Mouse (Mus musculus) thymus, postnatal 0 days (tissue): ENCODE measurements around the gene Frat2. TPM values are rescaled to one million over a fixed set of nuclear protein-coding genes. Genes with fewer than 3 reads are reported as not detected.

Experiments
- DNase-seq: peaks from one replicate; pipeline ENCODE4 v3.0.0-alpha.2; 2015; ENCODE audit warnings: low spot score
- polyA plus RNA-seq: library from polyadenylated mRNA; unstranded; fragments of >200 nt; fragmentation: Nextera tagmentation; extraction: Ambion mirVana; gene quantifications from 2 replicates; pipeline ENCODE4 v1.2.1, GENCODE M21; 2015

Frat2 gene
- polyA plus RNA-seq, 1 experiment from 2014 or later, result 16.0 TPM

DNA sequence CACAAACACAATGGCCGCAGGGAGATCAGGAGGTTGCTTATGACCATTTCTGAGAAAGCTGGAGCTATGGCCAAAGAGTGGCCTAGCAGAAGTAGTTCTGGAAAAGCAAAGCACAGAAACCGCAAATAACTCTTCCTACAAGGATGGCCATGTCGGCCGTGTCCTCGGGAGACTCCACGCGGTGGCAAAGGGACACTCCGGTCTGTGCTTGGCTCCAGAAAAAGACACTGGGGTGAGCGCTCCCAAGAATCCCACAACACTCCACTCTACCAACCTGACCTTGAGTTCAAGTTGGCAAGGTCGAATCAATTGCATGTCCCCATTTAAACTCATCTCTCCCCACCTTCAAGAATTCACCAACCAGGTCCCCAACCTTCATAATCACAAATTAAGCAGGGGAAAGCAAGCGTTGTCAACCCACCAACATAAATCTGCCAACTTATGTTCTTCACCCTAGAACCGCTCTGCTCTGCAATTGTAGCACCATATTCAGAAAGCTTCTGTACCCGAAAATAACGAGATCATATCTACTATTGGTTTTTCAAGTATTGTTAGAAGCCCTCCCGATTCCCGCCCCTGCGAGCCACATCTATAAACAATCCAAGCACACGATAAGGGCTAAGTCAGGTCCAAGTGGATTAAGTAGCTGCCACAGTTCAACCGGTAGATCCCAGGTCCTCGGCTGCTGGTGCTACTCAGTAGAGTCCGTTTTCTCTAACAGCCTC lies 1.4 kb downstream of the Frat2 start:
- peak; percentile 13 for DNase-seq

DNA sequence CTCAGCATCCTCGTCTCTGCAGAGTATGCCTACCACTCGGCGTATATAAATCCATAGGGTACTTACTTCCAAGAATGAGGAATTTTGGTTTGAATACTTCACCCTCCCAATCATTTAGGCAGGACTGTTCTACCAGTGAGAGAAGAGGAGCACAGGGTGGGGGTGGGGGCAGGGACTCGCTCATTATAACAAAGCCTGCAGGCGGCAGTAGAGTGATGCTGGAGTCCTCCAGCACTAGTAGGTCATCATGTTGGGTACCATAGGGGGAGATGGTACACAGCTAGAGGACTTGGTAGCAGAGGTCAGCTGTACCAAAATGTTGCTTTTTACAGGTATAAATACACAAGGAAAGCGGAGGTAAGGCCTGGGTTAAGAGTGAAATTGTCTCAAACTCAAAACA lies 3.6 kb downstream of the Frat2 start:
- peak; percentile 54 for DNase-seq

DNA sequence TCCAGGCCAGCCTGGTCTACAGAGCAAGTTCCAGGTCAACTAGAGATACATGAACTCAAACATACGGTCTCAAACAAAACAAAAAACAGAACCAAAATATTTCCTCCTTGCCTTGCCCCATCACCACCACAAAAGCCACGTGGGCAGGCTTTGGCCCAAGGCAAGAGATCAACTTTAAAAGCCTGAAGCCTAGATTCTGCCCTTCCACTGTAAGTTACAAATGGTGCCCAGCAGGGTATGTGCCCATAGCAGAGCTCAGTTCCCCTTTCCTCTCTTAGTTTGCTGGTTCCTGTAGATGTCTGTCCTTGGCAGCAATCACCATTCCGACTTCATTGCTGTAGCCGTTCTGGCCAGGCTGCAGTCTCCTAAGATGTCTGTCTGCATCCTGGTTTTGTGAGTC lies 5.2 kb downstream of the Frat2 start:
- DNase-seq, result no peak

DNA sequence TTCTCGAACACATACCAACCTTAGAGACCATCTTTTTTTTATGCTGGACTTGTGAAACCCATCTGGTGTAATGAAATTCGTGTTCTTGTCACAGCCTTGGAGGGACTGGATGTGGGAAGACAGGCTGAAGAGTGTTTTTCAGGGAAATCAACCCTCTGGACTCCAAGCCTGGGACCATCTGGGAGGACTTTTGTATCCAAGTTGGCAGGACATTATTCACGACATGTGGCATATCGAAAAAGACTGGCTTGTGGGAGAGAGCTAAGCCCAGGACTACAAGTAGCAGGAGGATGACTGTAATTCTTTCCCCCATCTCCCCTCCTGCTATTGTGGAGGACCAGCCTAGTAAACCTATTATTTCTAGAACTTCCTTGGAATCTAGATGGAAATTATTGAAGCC lies 5.7 kb downstream of the Frat2 start:
- DNase-seq, result no peak

DNA sequence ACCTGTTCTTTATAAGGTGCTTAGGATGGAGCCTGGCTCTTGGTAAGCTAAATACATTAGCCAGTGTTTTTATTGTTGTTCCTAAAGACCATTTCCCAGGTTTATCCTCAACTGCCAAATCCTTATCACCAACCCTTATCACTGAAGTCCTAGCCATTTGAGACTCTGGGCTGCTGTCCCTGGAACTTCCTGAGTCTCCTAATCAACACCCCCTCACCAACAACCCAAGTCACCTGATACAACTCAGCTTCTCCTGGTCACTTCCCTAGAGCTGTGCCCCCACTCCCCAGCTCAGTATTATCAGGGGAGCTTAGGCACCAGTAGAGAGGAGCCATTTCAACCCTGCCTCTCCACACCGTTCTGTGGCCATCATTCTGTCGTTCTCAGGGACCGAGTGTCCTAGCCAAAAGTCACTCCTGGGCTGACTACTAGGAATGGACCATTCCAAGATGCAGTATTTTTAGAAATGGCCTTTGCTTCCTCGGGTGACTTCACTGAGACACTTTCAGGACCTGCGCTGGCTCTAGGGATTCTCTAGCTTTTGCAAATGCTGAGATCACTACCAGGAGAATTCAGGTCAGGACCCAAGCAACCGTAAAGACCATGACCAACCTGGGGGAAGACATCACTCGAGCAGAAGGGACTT lies 6.7 kb downstream of the Frat2 start:
- no peak for DNase-seq

DNA sequence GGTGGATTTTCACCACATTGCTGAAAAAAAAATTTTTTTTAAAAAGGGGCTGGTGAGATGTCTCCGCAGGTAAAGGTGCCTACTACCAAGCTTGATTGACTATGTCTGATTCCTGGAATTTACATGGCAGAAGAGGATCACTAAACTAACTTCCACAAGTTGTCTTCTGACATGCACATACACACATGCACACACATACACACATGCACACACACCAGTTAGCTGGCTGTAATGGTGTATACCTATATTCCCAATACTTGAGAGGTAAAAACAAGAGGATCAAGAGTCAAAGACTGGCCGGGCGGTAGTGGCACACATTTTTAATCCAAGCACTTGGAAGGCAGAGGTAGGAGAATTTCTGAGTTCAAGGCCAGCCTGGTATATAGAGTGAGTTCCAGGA lies 8.2 kb downstream of the Frat2 start:
- no peak for DNase-seq

DNA sequence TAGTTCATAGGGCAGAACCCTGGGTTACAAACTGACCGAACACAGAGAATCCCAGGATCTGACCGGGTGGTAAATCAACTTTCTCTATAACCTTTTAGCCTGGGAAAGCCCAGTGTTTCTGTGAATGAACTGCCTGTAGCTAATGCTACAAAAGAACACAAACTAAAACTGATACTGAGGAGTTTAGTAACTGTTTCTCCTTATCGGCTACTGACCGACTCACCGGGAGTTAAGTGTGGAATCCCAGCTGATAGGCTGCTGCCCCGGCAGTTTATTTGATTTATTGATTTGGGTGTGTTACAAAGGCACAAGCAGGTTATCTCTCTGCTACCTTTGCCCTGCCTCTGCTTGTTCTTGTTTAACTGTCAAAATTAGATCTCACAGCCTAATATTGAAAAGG lies 9.1 kb downstream of the Frat2 start:
- no peak for DNase-seq

DNA sequence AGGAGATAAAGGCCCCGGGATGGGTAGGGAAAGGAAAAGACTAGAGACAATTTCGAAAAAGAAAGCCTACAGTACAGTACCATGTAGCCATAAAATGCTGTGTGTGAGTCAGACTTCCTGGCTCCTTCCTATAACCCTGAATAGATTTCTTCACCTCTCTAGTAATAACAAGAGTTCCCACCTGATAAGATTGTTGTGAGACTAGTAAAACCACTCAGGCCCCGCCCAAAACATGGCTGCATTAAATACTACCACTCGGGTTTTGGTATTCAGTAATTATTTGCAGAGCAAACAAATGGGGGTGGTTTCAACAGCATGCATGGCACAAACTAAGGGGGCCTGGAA lies 10.0 kb downstream of the Frat2 start:
- no peak for DNase-seq

DNA sequence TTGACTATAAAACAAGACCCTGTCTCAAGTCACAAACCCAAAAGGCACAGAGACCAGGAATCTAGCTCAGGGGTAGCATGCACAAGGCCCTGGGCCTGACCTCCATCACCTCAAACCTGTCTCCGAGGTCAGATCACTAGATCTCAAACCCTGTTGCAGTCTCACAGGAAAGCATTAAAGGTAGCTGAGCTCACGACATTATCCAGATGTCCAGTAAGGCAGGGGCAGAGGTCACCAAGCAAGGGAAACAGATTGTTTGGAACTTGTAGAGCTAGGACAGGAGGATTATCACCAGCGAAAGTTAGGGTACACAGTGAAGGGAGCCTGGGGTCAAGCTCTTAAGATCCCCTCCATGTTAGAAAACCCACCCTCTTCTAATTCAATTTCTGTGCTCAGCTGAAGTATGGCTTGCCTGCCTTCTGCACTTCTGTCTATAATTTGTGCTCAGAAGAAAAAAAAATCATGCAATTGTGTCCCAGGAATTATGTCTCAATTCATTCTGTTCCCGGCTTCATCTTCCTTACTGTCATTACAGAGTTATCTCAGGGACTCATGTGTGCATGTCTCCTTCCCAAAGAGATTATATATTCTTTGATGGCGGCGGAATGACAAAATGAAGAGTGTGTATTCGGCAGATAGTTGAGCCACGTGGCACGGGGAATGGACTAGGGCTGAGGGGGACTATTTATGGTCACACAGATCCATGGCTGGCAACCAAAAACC lies 10.6 kb downstream of the Frat2 start:
- DNase-seq, result no peak

DNA sequence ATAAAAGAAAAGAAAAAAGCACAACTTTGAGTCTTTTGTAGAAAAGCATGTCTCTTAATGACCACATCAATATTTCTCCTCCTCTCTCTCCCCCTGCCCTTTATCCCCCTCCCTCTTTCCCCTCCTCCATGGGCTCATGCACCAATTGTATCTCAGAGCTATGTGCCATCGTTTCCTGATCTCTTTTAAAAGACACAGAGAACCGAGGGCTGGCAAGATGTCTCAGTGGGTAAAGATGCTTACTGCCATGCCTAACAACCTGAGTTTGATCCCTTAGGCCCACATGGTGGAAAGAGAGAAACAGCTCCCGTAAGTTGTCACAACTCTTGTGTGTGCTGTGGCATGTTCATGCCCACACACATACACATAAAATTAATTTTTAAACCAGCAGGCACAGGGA lies 11.2 kb downstream of the Frat2 start:
- no peak for DNase-seq

DNA sequence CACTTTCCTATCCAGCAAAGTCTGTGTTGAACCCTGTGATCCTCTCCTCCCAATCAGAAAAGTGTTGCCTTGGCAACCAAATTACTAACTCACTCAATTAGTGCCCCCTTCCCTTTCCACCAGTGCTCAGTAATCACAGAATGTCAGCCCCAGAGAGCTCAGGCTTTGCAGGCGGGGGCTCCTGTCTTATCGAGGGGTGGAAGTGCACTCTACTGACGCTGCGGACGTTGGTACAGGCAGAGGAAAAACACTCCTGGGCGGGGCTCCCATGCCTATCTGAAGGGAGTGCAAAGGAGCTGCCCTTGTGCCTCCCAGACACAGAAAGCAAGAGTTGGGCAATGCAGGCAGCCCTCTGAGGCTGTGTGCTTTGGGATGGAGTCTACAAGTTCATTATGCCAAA lies 12.1 kb downstream of the Frat2 start:
- no peak for DNase-seq

DNA sequence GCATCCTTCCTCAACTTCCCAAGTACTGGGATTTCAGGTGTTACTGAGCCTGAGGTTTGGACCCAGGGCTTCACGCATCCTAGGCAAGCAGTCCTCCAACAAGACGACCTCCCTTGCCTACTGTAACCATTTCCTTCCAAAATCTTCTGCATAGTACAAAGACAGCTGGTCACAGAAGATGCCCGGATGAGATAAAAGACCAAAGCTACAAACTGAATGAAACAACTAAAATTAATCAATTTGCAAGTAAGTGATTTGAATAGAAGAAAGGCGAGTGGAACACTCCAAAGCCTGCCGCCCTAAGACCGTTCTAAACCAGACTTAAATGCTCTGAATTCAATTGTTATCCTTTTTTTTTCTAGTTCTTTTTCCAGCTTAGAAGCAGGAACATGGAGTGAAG lies 12.5 kb downstream of the Frat2 start:
- no peak for DNase-seq

DNA sequence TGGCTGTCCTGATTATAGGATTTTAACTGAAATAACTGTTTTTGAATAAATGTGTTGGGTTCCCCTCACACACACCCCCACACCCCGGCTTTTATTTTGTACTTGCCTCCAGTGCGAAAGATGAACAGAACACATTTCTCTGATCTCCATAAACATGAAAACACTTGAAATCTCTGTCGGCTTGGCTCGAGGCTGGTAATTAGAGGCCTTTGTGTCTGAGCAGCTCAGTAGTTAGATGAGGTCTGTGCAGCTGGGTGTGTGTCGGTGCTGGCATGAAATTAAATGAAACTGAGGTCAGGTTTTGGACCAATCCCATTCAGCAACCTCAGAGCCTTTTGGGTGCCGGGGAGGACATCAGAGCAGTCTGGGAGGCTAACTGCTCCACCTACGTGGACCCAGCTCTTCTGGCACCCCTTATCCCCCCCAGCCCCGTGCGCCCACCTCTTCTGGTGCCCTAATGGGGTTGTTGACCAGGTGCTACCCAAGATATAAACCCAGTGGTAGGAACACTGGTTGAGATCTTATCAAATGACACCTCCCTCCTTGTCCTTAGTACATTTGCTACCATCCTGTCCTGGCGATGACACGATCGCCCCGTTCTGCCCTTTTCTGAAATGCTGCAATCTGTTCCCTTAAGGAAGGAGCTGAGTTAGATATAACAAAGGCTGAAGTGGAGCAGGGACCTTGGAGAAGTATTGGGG lies 15.3 kb downstream of the Frat2 start:
- DNase-seq, result no peak

DNA sequence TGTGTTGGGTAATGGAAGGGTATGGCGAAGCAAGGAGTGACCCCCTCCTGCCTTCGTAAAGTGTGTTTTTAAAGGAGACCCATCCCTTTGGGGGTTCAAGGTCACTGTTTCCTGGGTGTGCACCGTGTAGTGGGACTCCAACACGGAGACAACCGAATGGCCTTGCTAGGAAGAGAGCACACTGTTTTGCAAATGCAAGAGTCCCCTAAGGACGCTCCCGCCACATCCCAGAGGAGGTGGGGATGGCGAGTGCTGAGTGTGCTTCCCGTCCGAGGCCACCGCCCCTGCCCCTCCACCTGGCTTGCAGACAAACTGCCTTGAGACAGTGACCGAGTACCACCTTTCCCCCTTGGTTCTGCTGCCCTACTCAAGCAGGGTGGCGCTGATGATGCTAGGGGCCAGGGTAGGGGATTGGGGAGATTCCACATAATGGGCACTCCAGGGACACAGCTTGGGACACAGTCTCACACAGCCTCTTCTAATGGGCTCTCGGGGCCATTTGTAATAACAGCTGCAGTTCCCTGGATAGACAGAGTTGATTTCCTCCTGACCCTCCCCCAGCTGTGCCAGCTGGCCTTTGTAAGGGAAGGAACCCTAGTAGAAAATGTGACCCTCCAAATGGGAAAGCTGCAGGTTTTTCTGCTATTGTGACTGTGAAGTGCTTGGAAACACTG lies 16.1 kb downstream of the Frat2 start:
- no peak for DNase-seq

DNA sequence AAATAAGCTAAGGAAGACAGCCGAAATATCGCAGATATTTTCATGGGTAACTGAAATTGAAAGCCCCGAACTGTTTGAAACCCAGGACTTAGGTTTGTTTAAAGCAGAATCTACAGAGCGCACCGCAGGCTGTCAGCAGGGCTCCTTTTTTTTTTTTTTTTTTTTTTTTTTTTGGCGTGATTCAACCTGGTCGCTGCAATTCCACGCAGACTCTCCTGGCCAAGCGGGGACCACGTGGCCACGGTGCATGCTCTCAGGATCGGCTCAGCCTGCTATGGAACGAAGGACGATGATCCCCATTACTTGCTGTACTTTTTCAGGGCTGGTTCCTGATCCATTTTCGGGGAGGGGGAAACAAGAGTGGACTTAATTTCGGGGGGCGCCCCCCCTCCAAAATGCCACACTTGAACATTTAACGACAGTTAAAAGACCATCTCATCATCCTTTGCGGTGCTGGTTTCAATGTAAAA lies 16.8 kb downstream of the Frat2 start:
- DNase-seq, result no peak

DNA sequence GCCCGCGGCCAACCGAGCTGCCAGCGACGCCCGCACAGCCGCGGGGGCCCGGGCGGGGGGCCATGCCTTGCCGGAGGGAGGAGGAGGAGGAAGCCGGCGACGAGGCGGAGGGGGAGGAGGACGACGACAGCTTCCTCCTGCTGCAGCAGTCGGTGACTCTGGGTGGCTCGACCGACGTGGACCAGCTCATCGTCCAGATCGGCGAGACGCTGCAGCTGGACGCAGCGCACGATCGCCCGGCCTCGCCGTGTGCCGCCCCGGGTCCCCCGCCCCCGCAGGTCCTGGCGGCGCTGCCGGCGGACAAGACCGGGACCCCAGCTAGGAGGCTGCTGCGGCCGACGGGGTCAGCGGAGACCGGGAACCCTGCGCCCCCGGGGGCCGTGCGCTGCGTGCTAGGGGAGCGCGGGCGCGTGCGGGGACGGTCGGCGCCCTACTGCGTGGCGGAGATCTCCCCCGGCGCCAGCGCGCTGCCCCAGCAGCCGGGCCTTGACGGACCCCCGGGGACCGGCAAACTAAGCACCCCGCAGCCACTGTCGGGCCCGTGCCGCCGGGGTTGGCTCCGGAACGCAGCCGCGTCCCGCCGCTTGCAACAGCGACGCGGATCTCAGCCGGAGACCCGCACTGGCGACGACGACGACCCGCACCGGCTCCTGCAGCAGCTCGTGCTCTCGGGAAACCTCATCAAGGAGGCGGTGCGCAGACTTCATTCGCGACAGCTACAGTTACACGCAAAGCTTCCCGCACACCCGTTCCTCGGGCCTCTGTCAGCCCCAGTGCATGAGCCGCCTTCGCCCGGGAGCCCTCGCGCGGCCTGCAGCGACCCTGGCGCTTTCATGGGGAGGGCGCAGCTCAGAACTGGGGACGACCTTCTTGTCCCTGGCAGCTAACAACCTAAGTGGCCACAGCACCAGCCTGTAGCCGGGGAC lies 17.6 kb downstream of the Frat2 start:
- DNase-seq, result peak; percentile 75

DNA sequence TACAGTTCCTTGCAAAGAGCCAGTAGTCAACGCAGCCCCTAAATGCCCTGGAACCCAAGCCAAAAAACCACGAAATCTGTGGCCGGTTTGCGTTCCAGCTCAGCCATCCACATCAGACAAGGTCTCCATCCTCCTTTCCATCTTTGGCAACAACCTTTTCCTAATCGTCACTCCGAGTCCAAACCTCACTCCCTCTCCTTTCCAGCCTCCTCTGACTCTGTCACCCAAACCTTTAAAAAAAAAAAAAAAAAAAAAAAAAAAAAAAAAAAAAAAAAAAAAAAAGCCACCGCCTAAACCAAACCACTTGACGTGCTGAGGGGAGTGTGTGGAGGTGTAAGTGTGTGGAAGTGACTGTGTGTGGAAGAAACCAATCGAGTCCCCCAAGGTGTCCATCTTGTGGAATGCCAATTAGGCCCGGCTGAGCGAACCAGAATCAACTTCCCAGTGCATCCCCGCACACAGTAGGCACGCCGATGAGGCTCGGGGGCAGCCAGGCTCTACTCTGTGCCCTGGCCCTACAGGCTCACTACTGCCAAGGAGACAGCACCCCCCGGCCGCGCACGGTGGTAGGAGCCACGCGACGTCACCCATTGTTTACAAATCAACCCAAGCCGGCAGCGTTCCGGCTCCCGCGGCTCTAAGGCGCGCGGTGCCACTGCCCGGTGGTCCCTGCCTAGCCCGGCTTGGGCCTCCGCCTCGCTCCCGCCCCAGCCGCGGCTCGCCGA lies 18.4 kb downstream of the Frat2 start, which contains the start of gene Frat1:
TSS of gene Frat1 (plus strand) at position 590 of the 725 bp plus-strand sequence.
- peak; percentile 92 for DNase-seq

DNA sequence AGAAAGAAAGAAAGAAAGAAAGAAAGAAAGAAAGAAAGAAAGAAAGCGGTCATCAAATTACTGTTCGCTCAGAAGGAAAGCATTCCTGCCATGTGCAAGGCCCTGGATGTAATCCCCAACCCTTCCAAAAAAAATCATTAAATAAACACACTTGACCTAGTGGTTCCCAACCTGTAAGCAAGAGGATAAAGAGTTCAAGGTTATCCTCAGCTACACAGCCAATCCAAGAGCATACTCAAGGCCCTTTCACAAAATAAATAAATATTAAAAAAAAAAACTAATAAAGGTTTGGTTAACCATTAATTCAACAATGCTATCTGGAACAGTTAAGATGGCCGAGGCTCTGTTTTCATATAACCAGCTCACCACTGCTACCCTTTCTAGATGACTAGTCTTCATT lies 19.0 kb downstream of the Frat2 start:
- DNase-seq, result no peak

DNA sequence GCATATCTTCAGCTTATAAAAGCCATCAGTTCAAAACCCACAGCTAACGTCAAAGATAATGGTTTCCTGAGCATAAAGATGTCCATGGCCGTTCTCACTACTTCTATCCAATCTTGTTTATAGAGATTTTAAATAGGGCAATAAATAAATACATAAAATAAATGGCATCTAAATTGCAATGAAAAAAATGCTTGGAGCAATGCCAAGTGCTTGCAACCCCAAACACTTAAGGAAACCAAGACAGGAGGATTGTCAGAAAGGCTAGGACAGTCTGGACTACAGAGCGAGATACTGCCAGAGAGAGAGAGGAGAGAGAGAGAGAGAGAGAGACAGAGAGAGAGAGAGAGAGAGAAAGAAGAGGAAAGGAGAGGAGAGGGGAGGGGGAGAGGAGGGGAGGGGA lies 21.4 kb downstream of the Frat2 start:
- no peak for DNase-seq

DNA sequence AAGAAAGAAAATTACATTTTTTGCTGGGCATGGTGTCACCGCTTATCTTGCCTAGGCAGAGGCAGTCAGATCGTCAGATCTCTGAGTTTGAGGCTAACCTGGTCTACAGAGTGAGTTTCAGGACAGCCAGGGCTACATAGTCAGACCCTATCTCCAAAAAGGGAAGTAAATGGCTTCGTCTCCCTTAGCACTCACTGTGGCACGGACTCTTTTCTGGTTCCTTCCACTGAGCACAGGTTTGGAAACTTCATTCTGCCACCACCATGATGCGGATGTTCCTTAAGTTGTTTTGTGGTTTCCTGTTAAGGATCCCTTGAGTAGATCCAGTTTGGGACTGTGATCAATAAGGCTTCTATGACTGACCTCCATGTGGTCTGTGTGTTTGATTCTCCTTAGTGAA lies 23.0 kb downstream of the Frat2 start:
- DNase-seq, result no peak
